Mouse (Mus musculus) hindbrain, embryonic 15.5 days (tissue): ENCODE measurements around the gene Cdc14b. TPM values are rescaled to one million over a fixed set of nuclear protein-coding genes. Genes with fewer than 3 reads are reported as not detected.

ENCODE experiments used
- ATAC-seq: fragments of 200-750 bp; cut with Nextera tagmentation; 2 replicates; pipeline ENCODE4 v1.8.0; 2017; ENCODE audit warnings: low read depth, moderate number of reproducible peaks, moderate TSS enrichment; ENCODE audit not compliant: low FRiP score
- H3K27ac ChIP-seq: fragments of 300-500 bp; sonication (generic); replicated peaks from 2 replicates; pipeline ENCODE4 v1.5.1; 2015; ENCODE audit warnings: mild to moderate bottlenecking, inconsistent platforms
- H3K27me3 ChIP-seq: fragments of 300-500 bp; sonication (generic); 2 replicates; pipeline ENCODE4 v1.6.1; 2015; ENCODE audit warnings: control low read depth, inconsistent platforms
- H3K36me3 ChIP-seq: fragments of 300-500 bp; sonication (generic); 2 replicates; pipeline ENCODE4 v1.6.1; 2015; ENCODE audit warnings: control low read depth, inconsistent platforms
- H3K4me1 ChIP-seq: fragments of 300-500 bp; sonication (generic); replicated peaks from 2 replicates; pipeline ENCODE4 v1.6.1; 2015; ENCODE audit warnings: control low read depth, inconsistent platforms
- H3K4me2 ChIP-seq: fragments of 300-500 bp; sonication (generic); 2 replicates; pipeline ENCODE4 v1.6.1; 2015; ENCODE audit warnings: moderate library complexity, mild to moderate bottlenecking, inconsistent platforms
- H3K4me3 ChIP-seq: fragments of 300-500 bp; sonication (generic); 2 replicates; pipeline ENCODE4 v1.5.1; 2015; ENCODE audit warnings: mild to moderate bottlenecking, inconsistent platforms
- H3K9ac ChIP-seq: fragments of 300-500 bp; sonication (generic); 2 replicates; pipeline ENCODE4 v1.6.1; 2015; ENCODE audit warnings: inconsistent platforms
- H3K9me3 ChIP-seq: fragments of 300-500 bp; sonication (generic); 2 replicates; pipeline ENCODE4 v1.6.1; 2016; ENCODE audit warnings: control low read depth, inconsistent platforms
- WGBS: fragments of 180-500 bp; shearing (Covaris S2); methylation state at CpG from one replicate; pipeline ENCODE4 v1.1.7; 2015; 5-methylcytosine and 5-hydroxymethylcytosine counted together
- polyA plus RNA-seq: library from polyadenylated mRNA; unstranded; fragments of >200 nt; fragmentation: Nextera tagmentation; extraction: Ambion mirVana; gene quantifications from 2 replicates; pipeline ENCODE4 v1.2.1, GENCODE M21; 2015

Cdc14b gene
- polyA plus RNA-seq = 2.3 and 3.3 TPM in 2 replicates

- Histone ChIP-seq H3K4me1 (peaks cover 22% of the 10 kb centered on the region), H3K4me2 (peak within 1 kb of the TSS; percentile 100), H3K27me3 (peaks cover 25% of the 10 kb centered on the region), H3K4me3 (peak within 1 kb of the TSS; percentile 62), H3K27ac (no peak within 1 kb of the TSS), H3K9ac (peak within 1 kb of the TSS; percentile 58), H3K36me3 (no peaks in the 10 kb centered on the region), H3K9me3 (no peaks in the 10 kb centered on the region)
- peak; percentile 97 for ATAC-seq
- under 1% methylated on average over 57 of the region's 57 CpGs for WGBS
Observed at GRCm38 (mm10) chr13:64274879-64275753, at the start of gene Cdc14b. TSS of gene Cdc14b (minus strand) at chr13:64275290.

GRCm38 (mm10) chr13:64322561-64323281, 47.6 kb upstream of the Cdc14b start:
- Histone ChIP-seq H3K4me3 (no peak overlapping the region), H3K9me3 (no peaks in the 10 kb centered on the region), H3K4me2 (no peak overlapping the region), H3K36me3 (no peaks in the 10 kb centered on the region), H3K4me1 (no peaks in the 10 kb centered on the region), H3K9ac (no peak overlapping the region), H3K27ac (no peak overlapping the region), H3K27me3 (no peaks in the 10 kb centered on the region)
- no peak for ATAC-seq
- WGBS = 84% methylated on average over 8 of the region's 8 CpGs

GRCm38 (mm10) chr13:64320334-64320733, 45.2 kb upstream of the Cdc14b start:
- Histone ChIP-seq H3K4me1 (no peaks in the 10 kb centered on the region), H3K36me3 (no peaks in the 10 kb centered on the region), H3K4me2 (no peak overlapping the region), H3K9me3 (no peaks in the 10 kb centered on the region), H3K4me3 (no peak overlapping the region), H3K9ac (no peak overlapping the region), H3K27me3 (no peaks in the 10 kb centered on the region), H3K27ac (no peak overlapping the region)
- ATAC-seq = no peak
- 90% methylated on average over 8 of the region's 8 CpGs for WGBS

- Histone ChIP-seq H3K27ac (no peak overlapping the region), H3K27me3 (no peaks in the 10 kb centered on the region), H3K4me1 (no peaks in the 10 kb centered on the region), H3K9me3 (no peaks in the 10 kb centered on the region), H3K4me2 (no peak overlapping the region), H3K9ac (no peak overlapping the region), H3K4me3 (no peak overlapping the region), H3K36me3 (no peaks in the 10 kb centered on the region)
- ATAC-seq = no peak
Observed at GRCm38 (mm10) chr13:64319782-64320181, 44.7 kb upstream of the Cdc14b start.

- Histone ChIP-seq H3K4me3 (no peak overlapping the region), H3K9me3 (no peaks in the 10 kb centered on the region), H3K4me1 (no peaks in the 10 kb centered on the region), H3K9ac (no peak overlapping the region), H3K36me3 (no peaks in the 10 kb centered on the region), H3K4me2 (no peak overlapping the region), H3K27me3 (no peaks in the 10 kb centered on the region), H3K27ac (no peak overlapping the region)
- ATAC-seq = no peak
- 67% methylated on average over 2 of the region's 2 CpGs for WGBS
Observed at GRCm38 (mm10) chr13:64318355-64318754, 43.3 kb upstream of the Cdc14b start.

- no peak for ATAC-seq
- H3K27ac ChIP-seq = no peak overlapping the region
- H3K9me3 ChIP-seq = no peaks in the 10 kb centered on the region
- H3K9ac ChIP-seq = no peak overlapping the region
- no peaks in the 10 kb centered on the region for H3K36me3 ChIP-seq
- H3K4me3 ChIP-seq = no peak overlapping the region
- H3K4me2 ChIP-seq = no peak overlapping the region
- H3K4me1 ChIP-seq = peaks cover 12% of the 10 kb centered on the region
- H3K27me3 ChIP-seq = no peaks in the 10 kb centered on the region
- 4% methylated on average over 3 of the region's 3 CpGs for WGBS
Observed at GRCm38 (mm10) chr13:64315483-64316050, 40.5 kb upstream of the Cdc14b start.

GRCm38 (mm10) chr13:64314041-64314440, 39.0 kb upstream of the Cdc14b start:
- Histone ChIP-seq H3K4me3 (no peak overlapping the region), H3K27ac (no peak overlapping the region), H3K9ac (no peak overlapping the region), H3K27me3 (no peaks in the 10 kb centered on the region), H3K4me2 (no peak overlapping the region), H3K9me3 (no peaks in the 10 kb centered on the region), H3K36me3 (no peaks in the 10 kb centered on the region), H3K4me1 (peaks cover 12% of the 10 kb centered on the region)
- WGBS = 69% methylated on average over 3 of the region's 3 CpGs
- ATAC-seq = no peak

GRCm38 (mm10) chr13:64312916-64313289, 37.8 kb upstream of the Cdc14b start:
- 4% methylated on average over 2 of the region's 2 CpGs for WGBS
- Histone ChIP-seq H3K4me2 (peak overlapping the region; percentile 55), H3K9ac (peak overlapping the region; percentile 49), H3K27me3 (no peaks in the 10 kb centered on the region), H3K36me3 (no peaks in the 10 kb centered on the region), H3K9me3 (no peaks in the 10 kb centered on the region), H3K4me1 (peaks cover 12% of the 10 kb centered on the region), H3K27ac (no peak overlapping the region), H3K4me3 (peak overlapping the region; percentile 55)
- ATAC-seq = peak; percentile 68; the same call in 1 of the 2 replicates

GRCm38 (mm10) chr13:64312024-64312915, 37.2 kb upstream of the Cdc14b start, which contains the start of gene Aaed1:
TSS of gene Aaed1 (minus strand) at chr13:64312710.
- Histone ChIP-seq H3K9ac (peak within 1 kb of the TSS; percentile 49), H3K27me3 (no peaks in the 10 kb centered on the region), H3K4me3 (peak within 1 kb of the TSS; percentile 55), H3K27ac (peak within 1 kb of the TSS; percentile 78), H3K9me3 (no peaks in the 10 kb centered on the region), H3K36me3 (no peaks in the 10 kb centered on the region), H3K4me1 (peaks cover 12% of the 10 kb centered on the region), H3K4me2 (peak within 1 kb of the TSS; percentile 55)
- WGBS = under 1% methylated on average over 70 of the region's 74 CpGs
- ATAC-seq = peak; percentile 94

GRCm38 (mm10) chr13:64311266-64311665, 36.2 kb upstream of the Cdc14b start:
- Histone ChIP-seq H3K27me3 (no peaks in the 10 kb centered on the region), H3K9ac (no peak overlapping the region; the same call in 1 of the 2 replicates), H3K9me3 (no peaks in the 10 kb centered on the region), H3K4me1 (peaks cover 12% of the 10 kb centered on the region), H3K27ac (no peak overlapping the region), H3K36me3 (no peaks in the 10 kb centered on the region), H3K4me3 (peak overlapping the region; percentile 55; the same call in 1 of the 2 replicates), H3K4me2 (peak overlapping the region; percentile 55)
- 93% methylated on average over 1 of the region's 1 CpGs for WGBS
- ATAC-seq = no peak

- peaks cover 12% of the 10 kb centered on the region for H3K4me1 ChIP-seq
- no peak overlapping the region for H3K4me3 ChIP-seq
- H3K9ac ChIP-seq = no peak overlapping the region
- WGBS = 86% methylated on average over 6 of the region's 6 CpGs
- H3K27ac ChIP-seq = no peak overlapping the region
- H3K4me2 ChIP-seq = no peak overlapping the region
- no peaks in the 10 kb centered on the region for H3K36me3 ChIP-seq
- ATAC-seq = no peak
- H3K27me3 ChIP-seq = no peaks in the 10 kb centered on the region
- H3K9me3 ChIP-seq = no peaks in the 10 kb centered on the region
Observed at GRCm38 (mm10) chr13:64310585-64310984, 35.5 kb upstream of the Cdc14b start.
